Mouse (Mus musculus) left cerebral cortex, adult 8-10 months (tissue): ENCODE results near the gene Cpvl. TPM values are rescaled to one million over a fixed set of nuclear protein-coding genes. Genes with fewer than 3 reads are reported as not detected.

Source experiments
- DNase-seq, 2 experiments: peaks; one replicate each; pipeline ENCODE4 v3.0.0; 2022; ENCODE audit warnings: low spot score in 2 of 2
- total RNA-seq, 4 experiments: library from RNA; stranded (reverse); gene quantifications; 2 replicates each; pipeline ENCODE4 v1.2.4; 2022

Gene Cpvl
- total RNA-seq, 4 experiments from 2014 or later: not detected

- no peak for DNase-seq
These were observed 6.2 kb downstream of the Cpvl start for GRCm38 (mm10) chr6:53972238-53972743.

GRCm38 (mm10) chr6:53971729-53972128 is 6.7 kb downstream of the Cpvl start:
- no peak for DNase-seq

GRCm38 (mm10) chr6:53969081-53969480 is 9.4 kb downstream of the Cpvl start:
- DNase-seq: no peak

- no peak for DNase-seq
These were observed 9.9 kb downstream of the Cpvl start for GRCm38 (mm10) chr6:53968550-53968949.

- no peak for DNase-seq
These were observed 11.9 kb downstream of the Cpvl start for GRCm38 (mm10) chr6:53966595-53966994.

- no peak for DNase-seq
These were observed 12.6 kb downstream of the Cpvl start for GRCm38 (mm10) chr6:53965900-53966299.

GRCm38 (mm10) chr6:53963906-53964496 is 14.5 kb downstream of the Cpvl start:
- DNase-seq: no peak

- DNase-seq: no peak
These were observed 16.5 kb downstream of the Cpvl start for GRCm38 (mm10) chr6:53962006-53962405.

GRCm38 (mm10) chr6:53959826-53960225 is 18.6 kb downstream of the Cpvl start:
- DNase-seq: no peak

- DNase-seq: peak; percentile 39 to 46
These were observed 20.1 kb downstream of the Cpvl start for GRCm38 (mm10) chr6:53958321-53958720.

GRCm38 (mm10) chr6:53956513-53956912 is 22.0 kb downstream of the Cpvl start:
- DNase-seq: no peak

- no peak for DNase-seq
These were observed 22.6 kb downstream of the Cpvl start for GRCm38 (mm10) chr6:53955846-53956245.

- DNase-seq: no peak
These were observed 23.2 kb downstream of the Cpvl start for GRCm38 (mm10) chr6:53955271-53955670.

GRCm38 (mm10) chr6:53954106-53954505 is 24.4 kb downstream of the Cpvl start:
- DNase-seq: peak in 1 of 2 experiments; percentile 38

- no peak for DNase-seq
These were observed 25.1 kb downstream of the Cpvl start for GRCm38 (mm10) chr6:53953348-53953747.

- DNase-seq: no peak
These were observed 27.1 kb downstream of the Cpvl start for GRCm38 (mm10) chr6:53951421-53951820.

- no peak for DNase-seq
These were observed 27.6 kb downstream of the Cpvl start for GRCm38 (mm10) chr6:53950876-53951275.

- DNase-seq: no peak
These were observed 30.0 kb downstream of the Cpvl start for GRCm38 (mm10) chr6:53948388-53949035.

- DNase-seq: no peak
These were observed 33.6 kb downstream of the Cpvl start for GRCm38 (mm10) chr6:53944887-53945286.

- no peak for DNase-seq
These were observed 34.1 kb downstream of the Cpvl start for GRCm38 (mm10) chr6:53944417-53944816.

GRCm38 (mm10) chr6:53942190-53942831 is 36.2 kb downstream of the Cpvl start:
- DNase-seq: no peak

- DNase-seq: no peak
These were observed 38.7 kb downstream of the Cpvl start for GRCm38 (mm10) chr6:53939752-53940151.

GRCm38 (mm10) chr6:53938942-53939341 is 39.5 kb downstream of the Cpvl start:
- no peak for DNase-seq
